Mouse (Mus musculus) forebrain, embryonic 10.5 days (tissue): Measurements from ENCODE around the gene Ppp4r1. TPM values are rescaled to one million over a fixed set of nuclear protein-coding genes. Genes with fewer than 3 reads are reported as not detected.

Source experiments
- DNase-seq: peaks from one replicate; pipeline ENCODE4 v3.0.0-alpha.2; 2017; ENCODE audit warnings: low spot score; ENCODE audit errors: extremely low spot score
- H3K27ac ChIP-seq: fragments of 300-500 bp; sonication (generic); 2 replicates; pipeline ENCODE4 v1.5.1; 2016; ENCODE audit warnings: mild to moderate bottlenecking
- H3K27me3 ChIP-seq: fragments of 300-500 bp; sonication (generic); 2 replicates; pipeline ENCODE4 v1.6.1; 2016; ENCODE audit warnings: mild to moderate bottlenecking; ENCODE audit not compliant: poor library complexity, severe bottlenecking
- H3K36me3 ChIP-seq: fragments of 300-500 bp; sonication (generic); replicated peaks from 2 replicates; pipeline ENCODE4 v1.6.1; 2016; ENCODE audit warnings: mild to moderate bottlenecking, moderate library complexity
- H3K4me1 ChIP-seq: fragments of 300-500 bp; sonication (generic); 2 replicates; pipeline ENCODE4 v1.6.1; 2016
- H3K4me3 ChIP-seq: fragments of 300-500 bp; sonication (generic); 2 replicates; pipeline ENCODE4 v1.5.1; 2016; ENCODE audit warnings: mild to moderate bottlenecking, moderate library complexity
- H3K9me3 ChIP-seq: fragments of 300-500 bp; sonication (generic); 2 replicates; pipeline ENCODE4 v1.6.1; 2016; ENCODE audit warnings: mild to moderate bottlenecking, moderate library complexity
- WGBS: fragments of 180-500 bp; shearing (Covaris S2); methylation state at CpG from one replicate; pipeline ENCODE4 v1.1.7; 2016; 5-methylcytosine and 5-hydroxymethylcytosine counted together
- polyA plus RNA-seq: library from polyadenylated mRNA; unstranded; fragments of >200 nt; fragmentation: Nextera tagmentation; extraction: Ambion mirVana; gene quantifications from 2 replicates; pipeline ENCODE4 v1.2.1, GENCODE M21; 2016

Ppp4r1 gene
- polyA plus RNA-seq, 1 experiment from 2014 or later: 66.0 TPM

- Histone ChIP-seq H3K27ac (no peak overlapping the region), H3K4me1 (peaks cover 18% of the 10 kb centered on the region), H3K4me3 (no peak overlapping the region), H3K27me3 (peaks cover 24% of the 10 kb centered on the region), H3K36me3 (no peaks in the 10 kb centered on the region), H3K9me3 (no peaks in the 10 kb centered on the region)
- no peak for DNase-seq
- WGBS: 87% methylated on average over 4 of the region's 4 CpGs
Observed at GRCm38 (mm10) chr17:65777461-65777860, 4.9 kb upstream of the Ppp4r1 start.

DNA sequence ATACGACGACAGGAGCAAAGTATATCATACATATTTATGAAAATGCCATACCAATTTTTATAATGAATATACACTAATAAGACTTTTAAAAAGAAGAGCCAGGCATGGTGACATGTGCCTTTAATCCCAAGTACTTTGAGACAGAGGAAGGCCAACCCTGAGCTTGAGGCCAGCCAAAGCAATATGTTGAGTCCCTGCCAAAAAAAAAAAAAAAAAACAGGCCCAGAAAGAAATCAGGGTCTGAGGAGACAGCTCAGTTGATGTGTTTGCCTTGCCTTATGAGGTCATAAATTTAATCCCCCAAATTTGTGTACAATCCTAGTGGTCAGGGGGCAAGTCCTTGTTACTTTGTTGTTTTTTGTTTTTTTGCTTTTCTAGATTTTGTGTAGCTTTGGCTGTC is 1.4 kb upstream of the Ppp4r1 start:
- Histone ChIP-seq H3K9me3 (peaks cover 10% of the 10 kb centered on the region), H3K4me1 (peaks cover 22% of the 10 kb centered on the region), H3K36me3 (peaks cover 13% of the 10 kb centered on the region), H3K27ac (no peak overlapping the region), H3K4me3 (no peak overlapping the region), H3K27me3 (no peaks in the 10 kb centered on the region)
- DNase-seq: no peak
- WGBS: 97% methylated on average over 2 of the region's 2 CpGs

- Histone ChIP-seq H3K27ac (peak overlapping the region; percentile 99), H3K4me3 (peak overlapping the region; percentile 95), H3K36me3 (peaks cover 36% of the 10 kb centered on the region), H3K9me3 (peaks cover 14% of the 10 kb centered on the region), H3K27me3 (no peaks in the 10 kb centered on the region), H3K4me1 (peaks cover 22% of the 10 kb centered on the region)
- DNase-seq: peak; percentile 75
- WGBS: 1% methylated on average over 125 of the region's 135 CpGs
Observed at GRCm38 (mm10) chr17:65783182-65784161, 1.1 kb downstream of the Ppp4r1 start.

GRCm38 (mm10) chr17:65784610-65785140 is 2.3 kb downstream of the Ppp4r1 start:
- 87% methylated on average over 8 of the region's 8 CpGs for WGBS
- H3K9me3 ChIP-seq: peaks cover 14% of the 10 kb centered on the region
- no peak for DNase-seq
- H3K36me3 ChIP-seq: peaks cover 46% of the 10 kb centered on the region
- no peaks in the 10 kb centered on the region for H3K27me3 ChIP-seq
- H3K4me3 ChIP-seq: peak overlapping the region; percentile 95
- H3K4me1 ChIP-seq: peaks cover 24% of the 10 kb centered on the region
- no peak overlapping the region for H3K27ac ChIP-seq

DNA sequence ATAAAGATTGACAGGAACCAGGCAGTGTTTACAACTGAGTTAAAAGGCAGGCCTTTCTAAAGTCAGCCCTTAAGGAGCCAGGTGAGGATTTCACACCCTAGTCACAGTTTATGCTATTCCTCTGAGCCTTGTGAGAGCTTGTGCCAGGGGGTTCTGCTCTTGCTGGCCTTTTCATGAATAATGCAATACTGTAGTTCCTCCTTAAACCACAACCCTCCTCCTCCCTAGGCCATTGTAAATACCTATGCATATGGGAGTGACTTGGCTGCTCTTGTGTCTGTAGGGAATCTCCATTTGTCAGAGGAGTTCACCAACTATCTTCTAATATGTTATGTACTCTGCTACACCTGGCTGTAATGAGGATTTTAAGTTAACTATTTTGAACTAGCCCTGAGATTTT is 3.3 kb downstream of the Ppp4r1 start:
- Histone ChIP-seq H3K4me1 (peaks cover 24% of the 10 kb centered on the region), H3K27me3 (no peaks in the 10 kb centered on the region), H3K9me3 (peaks cover 14% of the 10 kb centered on the region)

GRCm38 (mm10) chr17:65786225-65786624 is 3.9 kb downstream of the Ppp4r1 start:
- Histone ChIP-seq H3K4me1 (peaks cover 24% of the 10 kb centered on the region), H3K9me3 (peaks cover 14% of the 10 kb centered on the region), H3K4me3 (no peak overlapping the region), H3K36me3 (peaks cover 53% of the 10 kb centered on the region), H3K27me3 (no peaks in the 10 kb centered on the region), H3K27ac (no peak overlapping the region)
- 88% methylated on average over 7 of the region's 7 CpGs for WGBS
- no peak for DNase-seq

More for the DNA sequence above, 3.3 kb downstream of the Ppp4r1 start:
- DNase-seq: no peak
- Histone ChIP-seq H3K27ac (no peak overlapping the region), H3K4me3 (no peak overlapping the region), H3K36me3 (peaks cover 53% of the 10 kb centered on the region)

DNA sequence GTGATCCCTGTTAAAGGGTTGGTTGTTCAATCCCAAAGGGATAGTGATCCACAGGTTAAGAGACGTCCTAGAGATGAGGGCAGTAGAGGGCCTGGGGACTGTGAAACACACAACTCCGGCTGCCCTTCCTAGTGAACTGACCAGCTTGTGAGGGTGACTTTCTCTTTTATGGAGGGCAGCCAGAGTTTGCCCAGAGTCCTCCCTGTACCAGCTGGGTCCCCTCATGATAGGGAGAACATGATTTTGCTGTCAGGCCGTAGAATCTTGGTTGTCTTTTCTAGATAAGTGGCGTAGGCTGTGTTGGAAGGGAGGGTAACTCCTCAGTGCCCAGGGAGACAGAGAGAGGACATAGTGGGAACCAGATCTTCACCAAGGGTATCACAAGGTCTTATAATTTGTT is 4.9 kb downstream of the Ppp4r1 start:
- Histone ChIP-seq H3K36me3 (peaks cover 56% of the 10 kb centered on the region), H3K4me3 (no peak overlapping the region), H3K27ac (no peak overlapping the region), H3K27me3 (no peaks in the 10 kb centered on the region), H3K4me1 (peaks cover 16% of the 10 kb centered on the region), H3K9me3 (peaks cover 14% of the 10 kb centered on the region)
- DNase-seq: no peak
- 92% methylated on average over 4 of the region's 4 CpGs for WGBS

DNA sequence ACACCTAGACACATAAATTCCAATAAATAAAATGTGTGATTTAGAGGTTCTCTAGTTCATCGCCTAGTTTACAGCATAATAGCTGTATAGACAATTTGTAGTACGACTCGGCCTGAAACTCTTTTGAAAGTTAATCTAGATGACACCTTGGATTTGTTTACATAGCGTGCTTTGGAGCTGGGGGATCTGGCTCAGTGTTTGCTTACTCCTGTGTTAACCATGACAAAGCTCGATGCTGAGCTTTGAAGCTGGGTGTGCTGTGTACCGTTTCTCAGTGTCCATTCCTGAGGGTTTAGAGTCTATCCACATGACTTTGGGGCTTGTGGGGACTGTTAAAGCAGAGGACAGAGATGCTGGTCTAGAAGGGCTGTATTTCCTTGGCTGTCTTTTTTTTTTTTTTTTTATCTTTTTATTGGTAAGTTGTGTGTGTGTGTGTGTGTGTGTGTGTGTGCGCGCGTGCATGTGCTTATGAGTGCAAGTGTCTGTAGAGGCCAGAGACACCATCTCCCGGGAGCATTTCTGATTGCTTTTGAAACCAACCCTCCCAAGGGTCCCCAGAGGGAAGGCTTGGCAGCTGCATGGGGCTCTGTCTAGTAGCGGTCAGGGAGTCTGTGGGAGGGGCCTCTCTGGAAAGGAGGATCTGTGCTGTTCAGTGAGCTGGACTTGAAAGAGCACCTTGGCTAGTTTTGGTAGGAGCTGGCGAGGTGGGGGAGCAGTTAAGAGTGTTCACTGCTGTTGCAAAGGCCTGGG is 6.3 kb downstream of the Ppp4r1 start:
- peaks cover 56% of the 10 kb centered on the region for H3K36me3 ChIP-seq
- H3K27ac ChIP-seq: no peak overlapping the region
- H3K4me1 ChIP-seq: peaks cover 12% of the 10 kb centered on the region
- H3K9me3 ChIP-seq: peaks cover 14% of the 10 kb centered on the region
- no peak overlapping the region for H3K4me3 ChIP-seq
- no peak for DNase-seq
- no peaks in the 10 kb centered on the region for H3K27me3 ChIP-seq
- WGBS: 89% methylated on average over 12 of the region's 12 CpGs

- Histone ChIP-seq H3K4me1 (peaks cover 7% of the 10 kb centered on the region), H3K27me3 (no peaks in the 10 kb centered on the region), H3K4me3 (no peak overlapping the region), H3K9me3 (peaks cover 14% of the 10 kb centered on the region), H3K36me3 (peaks cover 62% of the 10 kb centered on the region), H3K27ac (no peak overlapping the region)
- DNase-seq: no peak
- 91% methylated on average over 6 of the region's 6 CpGs for WGBS
Observed at GRCm38 (mm10) chr17:65789576-65789975, 7.2 kb downstream of the Ppp4r1 start.

DNA sequence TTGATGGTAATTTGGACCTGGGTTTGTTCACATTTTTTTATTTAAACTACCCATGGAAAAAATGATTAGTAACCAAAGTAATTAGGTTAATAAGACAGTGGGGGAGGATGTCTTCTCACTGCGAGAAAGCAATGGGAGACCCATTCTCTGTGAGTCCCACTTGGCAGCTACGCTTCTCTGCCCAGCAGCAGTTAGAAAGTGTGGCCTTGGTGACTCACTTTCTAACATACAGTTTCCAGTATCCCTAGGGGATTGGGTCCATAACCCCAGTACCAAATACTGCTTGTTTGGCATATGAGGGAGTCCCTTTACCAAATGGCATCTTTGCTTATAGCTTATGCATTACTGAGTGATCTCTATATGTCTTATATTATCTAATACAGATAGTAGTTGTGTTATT is 8.8 kb downstream of the Ppp4r1 start:
- H3K4me3 ChIP-seq: no peak overlapping the region
- peaks cover 56% of the 10 kb centered on the region for H3K36me3 ChIP-seq
- WGBS: 95% methylated on average over 2 of the region's 2 CpGs
- DNase-seq: no peak
- H3K4me1 ChIP-seq: 0 out of 2 replicates have a peak, but pooled peaks cover 2% of the 10 kb centered on the region
- peaks cover 3% of the 10 kb centered on the region; the same call in 1 of the 2 replicates for H3K9me3 ChIP-seq
- no peaks in the 10 kb centered on the region for H3K27me3 ChIP-seq
- no peak overlapping the region for H3K27ac ChIP-seq

- 95% methylated on average over 12 of the region's 12 CpGs for WGBS
- no peak for DNase-seq
- no peaks in the 10 kb centered on the region for H3K9me3 ChIP-seq
Observed at GRCm38 (mm10) chr17:65793307-65793930, 11.0 kb downstream of the Ppp4r1 start.

GRCm38 (mm10) chr17:65794096-65794850 is 11.9 kb downstream of the Ppp4r1 start:
- no peaks in the 10 kb centered on the region for H3K4me1 ChIP-seq
- H3K36me3 ChIP-seq: peaks cover 28% of the 10 kb centered on the region
- H3K27ac ChIP-seq: no peak overlapping the region
- H3K4me3 ChIP-seq: no peak overlapping the region
- H3K27me3 ChIP-seq: no peaks in the 10 kb centered on the region
- no peak for DNase-seq
- 90% methylated on average over 13 of the region's 13 CpGs for WGBS
- H3K9me3 ChIP-seq: no peaks in the 10 kb centered on the region

More at GRCm38 (mm10) chr17:65793307-65793930, 11.0 kb downstream of the Ppp4r1 start:
- no peaks in the 10 kb centered on the region for H3K27me3 ChIP-seq
- H3K36me3 ChIP-seq: peaks cover 35% of the 10 kb centered on the region
- H3K4me3 ChIP-seq: no peak overlapping the region
- H3K27ac ChIP-seq: no peak overlapping the region
- 0 out of 2 replicates have a peak, but pooled peaks cover 2% of the 10 kb centered on the region for H3K4me1 ChIP-seq
